Mouse (Mus musculus) heart, embryonic 14.5 days (tissue): Measurements from ENCODE around the gene Tbc1d16. TPM values are rescaled to one million over a fixed set of nuclear protein-coding genes. Genes with fewer than 3 reads are reported as not detected.
A peak's percentile ranks its signal among the peaks of the same experiment; 100 is the strongest.

Experiments used
- ATAC-seq: fragments of 200-750 bp; cut with Nextera tagmentation; 2 replicates; pipeline ENCODE4 v1.8.0; 2017; ENCODE audit warnings: low read depth, moderate TSS enrichment; ENCODE audit not compliant: insufficient number of reproducible peaks, insufficient read depth, low FRiP score
- H3K27ac ChIP-seq, 2 experiments: fragments of 200-500 bp in 1 of 2; fragments of 300-500 bp in 1 of 2; sonication (generic) in 1 of 2; replicated peaks in 1 of 2; 2 replicates each; pipeline ENCODE4 v1.5.1; 2012 to 2014; ENCODE audit warnings: low read depth in 2 of 2, low read length in 2 of 2, control low read depth in 1 of 2, mild to moderate bottlenecking in 1 of 2, mixed read lengths in 1 of 2; ENCODE audit not compliant: control insufficient read depth in 1 of 2, insufficient read depth in 1 of 2
- H3K27me3 ChIP-seq: fragments of 300-500 bp; sonication (generic); 2 replicates; pipeline ENCODE4 v1.6.1; 2014; ENCODE audit warnings: mild to moderate bottlenecking, low read length, control low read depth; ENCODE audit not compliant: control insufficient read depth, insufficient read depth
- H3K36me3 ChIP-seq: fragments of 300-500 bp; sonication (generic); 2 replicates; pipeline ENCODE4 v1.6.1; 2014; ENCODE audit warnings: mild to moderate bottlenecking, control low read depth, low read length, mixed read lengths; ENCODE audit not compliant: control insufficient read depth, insufficient read depth
- H3K4me1 ChIP-seq, 2 experiments: fragments of 200-500 bp in 1 of 2; fragments of 300-500 bp in 1 of 2; sonication (generic) in 1 of 2; 2 replicates each; pipeline ENCODE4 v1.6.1; 2012 to 2014; ENCODE audit warnings: low read length in 2 of 2, control low read depth in 1 of 2, mixed read lengths in 1 of 2; ENCODE audit not compliant: control insufficient read depth in 2 of 2, insufficient read depth in 2 of 2
- H3K4me2 ChIP-seq: fragments of 300-500 bp; sonication (generic); 2 replicates; pipeline ENCODE4 v1.6.1; 2014; ENCODE audit warnings: mild to moderate bottlenecking, low read length
- H3K4me3 ChIP-seq, 2 experiments: fragments of 200-500 bp in 1 of 2; fragments of 300-500 bp in 1 of 2; sonication (generic) in 1 of 2; 2 replicates each; pipeline ENCODE4 v1.5.1; 2012 to 2014; ENCODE audit warnings: low read length in 2 of 2, mild to moderate bottlenecking in 2 of 2, control low read depth in 1 of 2, low read depth in 1 of 2, moderate library complexity in 1 of 2; ENCODE audit not compliant: control insufficient read depth in 1 of 2, insufficient read depth in 1 of 2
- H3K9ac ChIP-seq: fragments of 300-500 bp; sonication (generic); 2 replicates; pipeline ENCODE4 v1.6.1; 2014; ENCODE audit warnings: mild to moderate bottlenecking, low read length
- H3K9me3 ChIP-seq: fragments of 300-500 bp; sonication (generic); 2 replicates; pipeline ENCODE4 v1.6.1; 2016; ENCODE audit warnings: low read length, control low read depth; ENCODE audit not compliant: control insufficient read depth
- WGBS: fragments of 180-500 bp; shearing (Covaris S2); extraction: QIAGEN DNeasy Blood & Tissue Kit; methylation state at CpG from one replicate; pipeline ENCODE4 v1.1.7; 2014; 5-methylcytosine and 5-hydroxymethylcytosine counted together
- polyA plus RNA-seq: library from polyadenylated mRNA; unstranded; fragments of >200 nt; fragmentation: Nextera tagmentation; extraction: Ambion mirVana; gene quantifications from 2 replicates; pipeline ENCODE4 v1.2.1, GENCODE M21; 2014

The Tbc1d16 gene
- polyA plus RNA-seq, 1 experiment from 2014 or later: 10.3 TPM

- peak overlapping the region; percentile 41; the same call in 1 of the 2 replicates for H3K9ac ChIP-seq
Measured at GRCm38 (mm10) chr11:119128668-119129280, 99.5 kb downstream of the Tbc1d16 start.

GRCm38 (mm10) chr11:119127686-119128473, 100.4 kb downstream of the Tbc1d16 start:
- ATAC-seq: peak; percentile 70
- H3K36me3 ChIP-seq: no peaks in the 10 kb centered on the region
- H3K27me3 ChIP-seq: no peaks in the 10 kb centered on the region
- WGBS: 42% methylated on average over 9 of the region's 9 CpGs
- H3K4me3 ChIP-seq: no peak overlapping the region
- peak overlapping the region; percentile 26; the same call in 1 of the 2 replicates for H3K4me2 ChIP-seq
- H3K9ac ChIP-seq: peak overlapping the region; percentile 41; the same call in 1 of the 2 replicates
- peaks cover 40 to 48% of the 10 kb centered on the region in 2 experiments for H3K4me1 ChIP-seq
- peak overlapping the region; percentile 61 to 63 for H3K27ac ChIP-seq
- no peaks in the 10 kb centered on the region for H3K9me3 ChIP-seq

More at GRCm38 (mm10) chr11:119128668-119129280, 99.5 kb downstream of the Tbc1d16 start:
- Histone ChIP-seq H3K36me3 (no peaks in the 10 kb centered on the region), H3K27ac (peak overlapping the region; percentile 61 to 63), H3K4me1 (peaks cover 44 to 53% of the 10 kb centered on the region in 2 experiments), H3K4me3 (no peak overlapping the region), H3K4me2 (peak overlapping the region; percentile 26; the same call in 1 of the 2 replicates), H3K27me3 (no peaks in the 10 kb centered on the region), H3K9me3 (no peaks in the 10 kb centered on the region)
- WGBS: 56% methylated on average over 11 of the region's 11 CpGs
- ATAC-seq: no peak

GRCm38 (mm10) chr11:119127147-119127546, 101.2 kb downstream of the Tbc1d16 start:
- WGBS: 40% methylated on average over 12 of the region's 12 CpGs
- Histone ChIP-seq H3K4me3 (no peak overlapping the region), H3K27me3 (no peaks in the 10 kb centered on the region), H3K9me3 (no peaks in the 10 kb centered on the region), H3K27ac (no peak overlapping the region; a peak in 1 of 4 replicates), H3K9ac (no peak overlapping the region), H3K36me3 (no peaks in the 10 kb centered on the region), H3K4me2 (no peak overlapping the region), H3K4me1 (peaks cover 40 to 48% of the 10 kb centered on the region in 2 experiments)
- ATAC-seq: no peak

- WGBS: 28% methylated on average over 21 of the region's 23 CpGs
- H3K27ac ChIP-seq: peak overlapping the region in 1 of 2 experiments; percentile 61; a peak in 2 of 4 replicates
- no peak overlapping the region for H3K4me3 ChIP-seq
- no peaks in the 10 kb centered on the region for H3K36me3 ChIP-seq
- H3K4me2 ChIP-seq: peak overlapping the region; percentile 37
- H3K9me3 ChIP-seq: no peaks in the 10 kb centered on the region
- ATAC-seq: peak; percentile 73
- H3K27me3 ChIP-seq: no peaks in the 10 kb centered on the region
- H3K9ac ChIP-seq: peak overlapping the region; percentile 9
- peaks cover 40 to 48% of the 10 kb centered on the region in 2 experiments for H3K4me1 ChIP-seq
Measured at GRCm38 (mm10) chr11:119125929-119126861, 102.1 kb downstream of the Tbc1d16 start.

GRCm38 (mm10) chr11:119124536-119124935, 103.8 kb downstream of the Tbc1d16 start:
- no peak for ATAC-seq
- Histone ChIP-seq H3K27ac (no peak overlapping the region), H3K36me3 (no peaks in the 10 kb centered on the region), H3K4me1 (peaks cover 38 to 48% of the 10 kb centered on the region in 2 experiments), H3K9me3 (no peaks in the 10 kb centered on the region), H3K4me3 (no peak overlapping the region), H3K27me3 (no peaks in the 10 kb centered on the region), H3K4me2 (no peak overlapping the region), H3K9ac (no peak overlapping the region)
- 89% methylated on average over 6 of the region's 6 CpGs for WGBS

- Histone ChIP-seq H3K27me3 (no peaks in the 10 kb centered on the region), H3K4me2 (no peak overlapping the region), H3K36me3 (no peaks in the 10 kb centered on the region), H3K27ac (no peak overlapping the region), H3K4me3 (no peak overlapping the region), H3K4me1 (peaks cover 35 to 46% of the 10 kb centered on the region in 2 experiments), H3K9me3 (no peaks in the 10 kb centered on the region), H3K9ac (no peak overlapping the region)
- WGBS: 63% methylated on average over 5 of the region's 5 CpGs
- no peak for ATAC-seq
Measured at GRCm38 (mm10) chr11:119123522-119124319, 104.6 kb downstream of the Tbc1d16 start.
